Mouse (Mus musculus): ENCODE measurements around the gene Aurkb. TPM values are rescaled to one million over a fixed set of nuclear protein-coding genes. Genes with fewer than 3 reads are reported as not detected.
A peak's percentile ranks its signal among the peaks of the same experiment; 100 is the strongest.

Gene Aurkb
- total RNA-seq, 4 experiments from 2014 or later, result 1.7 to 2.9 (median 2.3) TPM

DNA sequence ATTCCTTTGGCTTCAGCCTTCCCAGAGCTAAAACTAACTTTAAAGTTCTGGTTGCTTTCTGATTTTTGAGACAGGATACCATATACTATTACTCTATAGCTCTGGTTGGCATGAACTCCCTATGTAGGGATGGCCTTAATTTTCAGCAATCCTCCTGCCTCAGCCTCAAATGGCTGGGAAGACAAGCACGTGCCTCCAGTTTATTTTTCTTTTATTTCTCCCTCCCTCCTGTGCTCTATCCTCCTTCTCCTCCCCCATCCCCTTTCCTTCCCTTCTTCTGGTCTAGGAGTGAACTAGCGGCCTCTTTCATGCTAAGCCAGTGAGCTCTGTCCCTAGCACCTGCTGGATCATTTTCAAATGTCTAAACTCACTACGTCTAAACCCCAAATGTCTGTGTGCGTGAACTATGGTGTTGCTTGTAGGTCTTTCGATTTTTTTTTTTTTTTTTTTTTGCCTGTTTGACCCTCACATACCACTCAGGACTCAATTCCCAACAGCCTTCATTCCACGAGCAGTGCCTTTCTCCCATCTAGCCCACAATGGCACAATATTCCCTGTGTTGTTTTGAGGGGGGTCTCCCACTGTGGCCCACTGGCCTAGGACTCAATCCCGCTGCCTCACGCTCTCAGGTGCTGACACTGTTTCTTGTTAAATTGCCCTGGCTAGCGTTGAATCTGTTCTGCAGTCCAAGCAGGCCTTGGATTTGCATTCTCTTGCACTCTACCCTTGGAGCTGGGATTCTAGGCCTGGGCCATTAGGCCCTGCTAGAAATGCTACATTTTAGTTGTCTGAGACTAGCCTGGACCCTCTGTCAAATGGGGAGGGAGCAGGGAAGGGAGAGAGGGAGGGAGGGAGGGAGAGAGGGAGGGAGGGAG is 19.0 kb downstream of the Aurkb start:
- no peak for DNase-seq

DNA sequence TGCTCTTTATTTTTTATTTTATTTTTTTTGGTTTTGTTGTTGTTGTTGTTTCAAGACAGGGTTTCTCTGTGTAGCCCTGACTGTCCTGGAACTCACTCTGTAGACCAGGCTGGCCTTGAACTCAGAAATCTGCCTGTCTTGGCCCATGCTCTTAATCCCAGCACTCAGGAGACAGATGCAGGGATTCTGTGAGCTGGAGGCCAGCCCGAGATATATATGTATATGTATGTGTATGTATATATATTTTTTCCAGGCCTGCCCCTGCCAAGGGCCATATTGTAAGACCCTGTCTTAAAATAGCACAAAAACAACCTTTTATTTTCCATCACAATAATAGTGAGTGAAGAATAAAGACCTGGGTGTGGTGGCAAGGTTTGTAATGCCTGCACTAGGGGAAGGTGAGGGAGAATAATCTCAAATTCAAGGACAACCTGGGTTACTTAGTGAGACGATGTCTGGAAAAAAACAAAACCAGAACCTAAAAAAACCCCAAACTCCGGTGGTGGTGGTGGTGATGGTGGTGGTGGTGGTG is 20.0 kb downstream of the Aurkb start:
- no peak for DNase-seq

DNA sequence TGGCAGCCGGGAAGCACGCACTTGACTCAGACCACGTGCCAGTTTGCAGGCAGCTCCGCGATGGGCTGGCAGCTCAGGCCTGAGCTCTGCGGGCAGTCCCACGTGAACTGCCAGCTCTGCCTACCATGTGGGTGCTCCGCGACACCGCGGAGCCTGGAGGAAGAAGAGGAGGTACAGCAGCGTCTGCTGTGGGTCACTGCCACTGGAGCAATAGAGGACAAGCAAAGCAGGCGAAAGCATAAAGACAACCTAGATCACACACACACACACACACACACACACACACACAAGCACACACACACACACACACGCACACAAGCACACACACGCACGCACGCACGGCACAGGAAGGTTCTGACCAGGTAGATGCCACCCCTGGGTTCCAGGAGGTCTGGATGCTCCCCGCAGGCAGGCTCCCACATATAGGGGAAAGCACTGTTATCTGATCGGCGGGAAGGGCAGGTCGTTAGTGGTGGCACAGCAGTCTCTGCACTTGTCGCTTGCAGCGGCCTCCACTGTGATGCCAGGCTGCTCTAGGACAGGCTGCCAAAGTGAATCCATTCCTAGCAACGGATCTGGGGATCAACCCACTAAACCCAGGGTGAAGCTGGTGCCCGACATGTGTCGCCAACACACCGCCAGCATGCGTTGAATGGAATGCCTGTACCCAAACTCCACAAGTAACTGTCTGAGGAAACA is 20.9 kb downstream of the Aurkb start:
- no peak for DNase-seq

DNA sequence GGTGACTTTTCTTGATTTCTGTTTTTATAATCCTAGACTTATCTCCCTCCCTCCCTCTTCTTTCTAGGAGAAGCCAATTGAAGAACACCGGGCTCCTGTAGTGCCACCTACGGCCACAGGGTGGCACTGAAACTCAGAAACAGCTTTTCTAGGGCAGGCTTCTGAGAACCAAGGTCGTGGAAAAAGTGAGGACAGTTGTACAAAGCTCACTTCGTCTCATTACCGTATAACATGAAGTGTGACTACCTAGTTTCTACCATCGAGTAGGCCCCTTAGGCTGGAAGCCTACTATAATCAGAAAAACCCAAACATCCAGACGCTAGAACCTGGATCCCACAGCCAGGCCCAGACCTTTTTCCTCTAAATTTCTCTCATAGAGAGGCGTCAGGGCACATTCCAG is 21.5 kb downstream of the Aurkb start:
- peak; percentile 86 for DNase-seq

DNA sequence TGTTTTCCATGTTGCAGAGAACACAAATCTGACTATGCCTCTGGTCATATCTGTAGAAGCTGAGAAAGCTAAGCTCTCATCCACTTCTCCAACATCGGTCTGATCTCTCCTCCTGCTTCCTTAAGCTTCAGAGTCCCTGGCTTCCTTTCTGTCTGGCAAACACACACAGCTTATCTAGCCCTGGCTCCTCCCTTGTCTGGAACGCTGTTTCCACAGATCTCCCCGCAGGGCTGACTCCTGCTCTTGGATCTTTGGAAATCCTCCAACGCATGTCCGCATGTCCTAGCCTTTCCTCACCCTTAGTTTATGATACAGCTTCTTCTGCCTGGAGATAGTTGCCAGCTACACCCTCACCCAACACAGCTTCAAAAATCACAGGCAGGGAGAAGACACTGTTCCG is 22.2 kb downstream of the Aurkb start:
- DNase-seq, result peak; percentile 53

DNA sequence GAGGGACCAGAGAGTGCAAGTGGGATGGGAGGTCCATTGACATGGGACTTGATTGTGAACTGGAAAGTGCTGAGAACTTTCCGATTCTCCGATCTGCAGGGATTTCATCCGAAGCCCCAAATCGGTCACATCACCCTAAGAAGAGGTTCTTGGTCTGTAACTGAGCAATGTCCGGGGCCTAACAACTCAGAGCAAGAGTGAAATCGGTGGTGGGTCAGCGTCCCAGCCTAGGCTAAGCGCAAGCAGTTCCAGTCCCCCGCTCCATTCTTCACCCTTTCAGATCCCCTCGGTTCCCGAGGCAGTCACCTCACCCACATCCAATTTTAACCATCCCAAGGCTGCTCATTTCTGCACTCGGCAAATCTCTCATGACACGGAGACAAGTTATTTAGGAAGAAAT is 24.6 kb downstream of the Aurkb start:
- DNase-seq, result no peak

DNA sequence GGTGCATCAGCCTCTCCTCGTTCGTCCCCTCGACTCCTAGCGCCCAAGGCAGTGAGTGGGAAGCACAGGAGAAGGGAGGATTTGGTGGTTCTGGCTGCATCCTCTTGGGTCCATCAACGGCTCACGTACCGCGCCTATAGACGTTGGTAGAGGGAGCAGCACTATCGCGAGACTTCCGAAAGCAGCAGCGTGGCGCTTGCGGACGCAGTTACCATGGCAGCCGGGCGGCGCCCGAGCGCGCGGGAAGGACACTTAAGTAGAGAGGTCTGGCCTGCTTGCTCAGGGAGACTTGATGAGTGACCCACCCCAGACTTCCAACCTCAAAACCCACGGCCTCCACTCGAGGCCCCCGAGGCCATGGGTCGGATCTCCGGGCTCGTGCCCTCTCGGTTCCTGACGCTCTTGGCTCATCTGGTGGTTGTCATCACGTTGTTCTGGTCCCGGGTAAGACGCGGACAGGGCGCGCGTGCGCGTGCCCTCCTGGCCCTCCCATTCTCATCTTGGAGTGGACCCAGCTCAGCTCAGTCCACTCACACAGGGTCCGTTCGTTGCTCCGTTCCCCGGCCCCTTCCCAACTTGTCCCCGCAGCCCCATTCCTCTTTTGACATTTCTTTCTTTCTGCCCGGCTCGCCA is 25.3 kb downstream of the Aurkb start, which contains the start of gene Tmem107:
Tmem107 (plus strand) TSS at position 217 of the 633 bp plus-strand sequence.
- peak; percentile 91 for DNase-seq

DNA sequence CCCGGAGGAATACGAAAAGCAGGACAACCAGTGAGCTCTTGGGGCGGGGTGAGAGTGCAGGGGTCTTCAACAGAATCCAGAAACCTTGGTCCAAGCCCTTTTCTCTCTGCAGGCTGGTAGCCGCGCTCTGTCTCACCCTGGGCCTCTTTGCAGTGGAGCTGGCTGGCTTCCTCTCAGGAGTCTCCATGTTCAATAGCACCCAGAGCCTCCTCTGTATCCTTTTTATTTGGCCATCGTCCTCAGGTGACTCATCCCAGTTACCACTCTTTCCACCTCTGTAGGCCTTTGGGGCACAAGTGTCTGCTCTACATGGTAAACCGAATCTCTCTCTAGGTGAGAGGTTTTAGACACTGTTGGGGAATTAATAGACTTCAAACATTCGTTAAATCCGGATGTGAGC is 25.8 kb downstream of the Aurkb start:
- no peak for DNase-seq

DNA sequence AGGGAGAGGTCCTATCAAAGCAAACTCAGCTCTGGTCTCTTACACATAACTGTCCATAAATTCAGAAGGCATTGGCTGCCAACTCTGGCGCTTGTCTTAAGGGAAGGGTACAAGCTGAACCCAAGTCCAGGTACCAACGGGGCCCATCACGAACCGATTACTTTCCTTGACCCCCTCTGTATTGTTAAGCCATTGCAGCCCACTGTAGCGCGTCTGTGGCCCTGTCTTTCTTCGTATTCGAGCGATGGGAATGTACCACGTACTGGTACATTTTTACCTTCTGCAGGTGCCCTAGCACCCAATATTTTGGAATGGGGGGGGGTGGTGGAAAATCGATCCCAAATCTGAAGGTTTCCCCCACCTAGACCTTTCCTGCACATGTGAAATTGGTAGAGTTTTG is 26.8 kb downstream of the Aurkb start:
- no peak for DNase-seq

DNA sequence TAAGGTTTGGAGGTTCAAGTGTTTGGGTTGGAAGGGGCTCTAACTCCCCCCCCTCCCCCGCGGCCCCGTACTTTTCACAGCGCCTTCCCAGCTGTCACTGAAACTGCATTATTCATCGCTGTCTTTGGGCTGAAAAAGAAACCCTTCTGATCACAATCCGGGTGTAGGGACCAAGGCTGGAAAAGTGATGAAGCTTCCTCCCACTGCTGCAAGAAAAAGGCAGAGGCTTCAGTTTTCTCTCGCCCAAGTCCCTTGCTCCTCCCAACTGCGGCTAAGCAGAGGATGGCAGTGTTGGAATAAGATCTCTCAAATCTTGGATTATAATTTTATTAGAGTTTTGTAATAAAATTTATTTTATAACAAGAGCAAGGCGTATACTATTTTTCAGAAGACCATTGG is 27.2 kb downstream of the Aurkb start:
- DNase-seq, result no peak

DNA sequence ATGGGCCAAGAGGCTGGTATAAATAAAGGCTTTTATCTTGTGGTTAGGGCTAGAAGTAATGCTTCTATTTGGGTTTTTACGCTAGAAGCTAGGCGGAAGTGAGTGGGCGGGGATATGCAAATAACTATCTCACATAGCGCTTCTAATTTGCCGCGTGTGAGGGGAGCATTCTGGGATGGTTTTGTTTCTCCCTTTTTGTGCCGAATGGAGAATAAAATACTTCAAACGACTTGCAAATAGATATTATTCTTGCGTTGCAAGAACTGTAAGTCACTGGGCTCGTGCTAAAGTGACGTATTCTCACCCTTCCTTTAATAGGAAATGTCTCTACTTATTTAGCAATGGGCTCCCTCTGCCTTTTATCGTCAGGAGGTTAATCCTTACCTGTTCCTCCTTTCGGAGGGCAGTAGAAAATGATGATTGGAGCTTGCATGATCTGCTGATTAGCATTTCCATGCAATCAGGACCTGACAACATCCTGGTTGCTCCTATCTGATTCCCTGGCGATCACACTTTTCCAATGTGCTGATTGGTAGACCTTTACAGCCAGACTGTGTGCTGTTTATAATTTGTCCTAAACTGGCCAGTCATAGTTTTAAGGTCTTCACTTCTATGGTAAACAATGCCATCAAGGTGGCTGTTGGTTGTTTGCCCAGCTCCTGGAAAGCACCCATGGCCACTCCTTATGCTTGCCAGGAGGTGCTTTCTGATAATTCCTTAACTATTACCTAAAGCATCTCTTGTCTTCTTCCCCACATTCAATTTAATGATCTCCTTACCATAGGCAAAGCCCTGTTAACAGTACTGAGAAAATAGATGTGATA is 27.8 kb downstream of the Aurkb start:
- peak; percentile 79 for DNase-seq

DNA sequence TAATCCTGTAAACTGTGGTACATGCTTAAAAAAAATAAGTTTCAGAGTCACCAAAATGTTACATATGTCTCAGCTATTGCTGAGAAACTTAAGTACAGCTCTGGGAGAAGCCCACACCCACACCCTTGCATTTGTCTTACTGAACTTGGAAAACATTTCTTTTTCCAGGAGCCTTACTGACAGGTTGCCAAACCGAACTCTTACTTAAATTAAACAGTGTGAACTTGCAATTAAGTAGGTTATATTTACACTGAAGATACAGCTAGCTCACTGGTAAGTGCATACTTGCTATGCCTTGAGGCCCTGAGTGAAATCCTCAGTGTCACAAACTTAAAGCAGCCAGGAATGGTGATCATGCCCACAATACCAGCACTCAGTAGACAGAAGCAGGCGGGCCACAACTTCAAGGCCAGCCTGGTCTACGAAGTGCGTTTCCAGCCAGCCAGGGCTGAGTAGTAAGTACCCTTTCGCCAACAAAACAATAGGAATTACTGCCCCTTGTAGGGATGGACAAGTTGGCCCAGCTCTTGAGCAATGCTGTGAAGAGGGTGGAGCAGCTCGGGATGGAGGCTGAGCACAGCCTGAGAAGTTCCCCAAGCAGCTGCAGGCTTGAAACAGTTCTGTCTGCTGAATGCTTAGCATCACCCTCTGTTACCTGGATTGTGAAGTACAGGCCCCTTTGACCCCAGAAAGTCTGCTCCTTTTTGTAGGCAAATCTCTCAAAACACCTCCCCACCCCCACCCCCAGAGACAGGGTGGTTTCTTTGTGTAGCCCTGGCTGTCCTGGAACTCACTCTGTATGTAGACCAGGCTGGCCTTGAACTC is 28.7 kb downstream of the Aurkb start:
- DNase-seq, result no peak

DNA sequence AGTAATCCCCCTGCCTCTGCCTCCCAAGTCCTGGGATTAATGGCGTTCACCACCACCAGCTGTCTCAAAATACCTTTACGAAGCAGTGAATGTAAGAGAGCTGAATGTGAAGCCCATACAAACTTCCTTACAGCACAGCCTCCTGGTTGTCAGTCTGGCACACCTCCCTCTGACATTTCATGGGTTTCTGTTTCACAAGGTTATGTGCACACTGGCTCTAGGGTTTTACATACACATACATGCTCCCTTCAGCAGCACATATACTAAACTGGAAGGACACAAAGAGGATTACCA is 29.3 kb downstream of the Aurkb start:
- no peak for DNase-seq

DNA sequence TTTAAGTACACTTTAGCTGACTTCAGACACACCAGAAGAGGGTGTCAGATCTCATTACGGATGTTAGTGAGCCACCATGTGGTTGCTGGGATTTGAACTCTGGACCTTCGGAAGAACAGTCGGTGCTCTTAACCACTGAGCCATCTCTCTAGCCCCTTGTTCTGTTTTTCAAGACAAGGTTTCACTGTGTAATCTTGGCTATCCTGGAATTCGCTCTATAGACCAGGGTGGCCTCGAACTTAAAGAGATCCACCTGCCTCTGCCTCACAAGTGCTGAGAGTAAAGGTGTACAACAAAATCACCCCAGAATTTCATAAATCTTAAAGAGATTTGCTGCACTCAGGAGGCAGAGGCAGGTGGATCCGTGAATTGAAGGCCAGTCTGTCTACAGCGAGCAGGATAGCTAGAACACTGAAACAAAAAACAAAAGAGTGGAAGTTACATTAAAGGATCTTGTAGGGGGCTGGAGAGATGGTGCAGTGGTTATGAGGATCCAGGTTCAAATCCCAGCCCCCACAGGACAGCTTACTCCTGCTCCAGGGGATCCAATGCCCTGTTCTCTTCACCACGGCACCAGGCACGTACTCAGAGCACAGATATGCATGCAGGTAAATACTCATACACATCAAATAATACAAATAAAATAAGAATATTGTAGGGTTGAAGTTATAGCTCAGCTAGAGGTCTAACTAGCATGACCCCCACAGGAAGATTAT is 30.5 kb downstream of the Aurkb start:
- DNase-seq, result no peak

DNA sequence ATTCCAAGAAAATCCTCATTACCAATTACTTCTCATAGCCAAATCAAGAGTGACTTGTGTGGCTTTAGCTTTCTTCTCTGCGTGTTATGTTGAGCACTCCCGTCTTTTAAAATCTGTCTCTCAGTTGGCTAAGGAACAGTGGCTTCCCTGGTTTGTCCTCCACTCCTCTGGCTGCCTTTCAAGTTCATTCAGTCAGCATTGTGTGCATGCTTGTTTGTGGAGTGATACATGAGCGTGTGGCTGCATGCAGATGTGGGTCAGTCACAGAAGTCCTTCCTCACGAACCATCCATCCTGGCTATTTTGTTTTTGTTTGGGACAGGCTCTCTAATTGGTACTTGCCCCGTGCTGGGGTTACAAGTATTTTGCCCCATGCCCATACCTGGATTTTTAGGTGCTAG is 31.1 kb downstream of the Aurkb start:
- peak; percentile 64 for DNase-seq

DNA sequence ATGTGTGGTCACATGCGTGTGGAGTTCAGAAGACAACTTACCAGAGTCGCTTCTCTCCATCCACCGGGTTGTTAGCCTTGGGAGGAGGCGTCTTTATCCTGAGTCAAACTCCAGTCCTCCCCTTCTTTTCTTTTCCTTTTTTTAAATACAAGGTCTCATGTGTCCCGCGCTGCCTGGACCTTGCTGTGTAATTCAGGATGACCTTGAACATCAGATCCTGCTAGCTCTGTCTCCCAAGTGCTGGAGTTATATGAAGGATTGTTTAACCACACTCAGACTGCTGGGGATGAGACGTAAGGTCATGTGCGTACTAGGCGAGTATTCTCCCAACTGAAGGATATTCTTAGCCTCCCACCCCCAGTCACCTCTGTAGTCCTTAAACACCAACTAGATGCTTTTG is 31.9 kb downstream of the Aurkb start:
- DNase-seq, result peak; percentile 41

DNA sequence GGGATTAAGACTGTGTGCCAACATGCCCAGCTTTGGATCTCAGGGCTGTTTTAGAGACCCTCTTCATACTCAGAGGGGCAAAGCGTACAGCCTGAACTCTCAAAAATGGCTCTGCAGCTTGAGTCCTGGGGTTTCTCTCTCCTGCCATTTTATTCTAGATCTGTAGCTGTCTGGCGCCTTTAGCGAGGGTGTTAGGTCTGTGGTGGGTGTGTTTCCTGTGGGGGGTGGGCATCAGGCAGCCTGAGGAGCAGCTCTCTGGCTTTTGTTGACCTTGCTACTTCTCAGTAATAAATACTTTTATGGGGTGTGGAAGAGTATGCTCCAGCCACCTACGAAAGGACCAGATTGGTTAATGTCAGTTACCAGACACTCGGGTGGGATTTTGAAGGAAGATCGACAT is 32.6 kb downstream of the Aurkb start:
- DNase-seq, result no peak

DNA sequence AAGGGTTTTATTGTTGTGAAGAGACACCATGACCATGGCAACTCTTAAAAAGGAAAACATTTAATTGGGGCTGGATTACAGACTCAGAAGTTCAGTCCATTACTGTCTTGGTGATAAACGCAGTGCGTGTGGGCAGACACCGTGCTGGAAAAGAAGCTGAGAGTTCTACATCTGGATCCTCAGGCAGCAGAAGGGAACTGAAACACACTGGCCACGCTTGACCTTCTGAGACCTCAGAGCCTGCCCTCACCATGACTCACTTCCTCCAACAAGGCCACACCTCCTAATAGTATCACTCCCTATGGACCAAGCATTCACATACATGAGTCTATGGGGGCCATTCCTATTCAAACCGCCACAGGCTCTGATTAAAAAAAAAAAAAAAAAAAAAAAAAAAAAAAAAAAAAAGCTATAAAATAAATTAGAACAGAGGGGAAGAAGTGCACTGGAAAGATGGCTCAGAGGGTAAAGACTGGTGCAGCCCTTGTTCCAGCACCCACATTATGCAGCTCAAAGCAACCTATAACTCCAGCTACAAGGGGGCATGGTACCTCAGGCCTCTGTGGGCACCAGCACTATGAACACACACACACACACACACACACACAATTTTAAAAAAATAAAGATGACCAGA is 33.5 kb downstream of the Aurkb start:
- DNase-seq, result no peak

DNA sequence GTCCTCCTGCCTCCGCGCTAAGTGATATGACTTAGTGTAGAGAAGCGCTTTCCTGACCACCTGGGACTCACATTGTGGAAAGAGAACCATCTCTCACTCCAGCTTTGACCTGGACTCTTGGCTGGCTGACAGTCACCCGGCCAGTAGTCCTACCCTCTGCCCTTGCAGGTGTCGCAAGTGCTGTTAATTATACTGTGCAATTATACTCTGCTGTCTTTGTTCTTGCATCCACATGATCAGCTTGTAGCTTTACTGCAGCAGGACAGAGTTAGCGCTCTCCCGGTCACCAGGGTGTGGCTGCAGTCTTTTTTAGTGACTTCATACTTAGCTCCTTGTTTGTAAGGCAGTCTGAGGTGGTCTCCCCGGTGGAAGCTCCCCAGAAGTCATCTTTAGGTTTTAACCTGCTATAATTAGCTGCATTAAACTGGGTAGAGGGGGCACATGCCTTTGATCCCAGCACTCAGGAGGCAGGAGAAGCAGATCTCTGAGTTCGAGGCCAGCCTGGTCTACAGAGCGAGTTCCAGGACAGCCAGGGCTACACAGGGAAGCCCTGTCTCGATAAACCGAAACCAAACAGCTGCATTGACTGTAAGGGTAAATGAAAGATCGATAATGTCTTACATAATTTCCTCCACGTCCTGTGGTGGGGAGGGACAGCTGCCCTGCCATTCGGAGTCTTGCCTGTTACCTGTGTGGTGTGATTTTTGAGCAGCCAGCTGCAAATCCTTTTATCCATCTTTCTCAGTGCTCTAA is 34.8 kb downstream of the Aurkb start:
- no peak for DNase-seq

DNA sequence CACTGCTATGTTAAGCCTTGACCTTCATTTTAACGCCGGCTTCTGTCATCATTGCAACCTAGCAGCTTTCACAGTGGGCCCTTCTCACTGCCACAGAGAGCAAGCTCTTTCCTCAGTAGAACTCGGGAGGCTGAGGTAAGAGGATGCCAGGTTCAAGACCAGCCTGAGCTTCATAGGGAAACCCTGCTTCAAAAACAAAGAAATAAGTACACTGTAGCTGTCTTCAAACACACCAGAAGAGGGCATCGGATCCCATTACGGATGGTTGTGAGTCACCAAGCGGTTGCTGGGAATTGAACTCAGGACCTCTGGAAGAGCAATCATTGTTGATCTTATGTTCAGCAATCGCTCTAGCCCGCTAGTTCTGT is 35.4 kb downstream of the Aurkb start:
- no peak for DNase-seq

Measured in adrenal gland, adult 8-10 months (tissue).